10 mouse cellular contexts compared by ENCODE assay signal in genomic region chr2:5161002-5161745, GRCm38 (mm10). TPM values are rescaled to one million over a fixed set of nuclear protein-coding genes. Genes with fewer than 3 reads are reported as not detected.
DNase-seq lines count a peak whose midpoint lies in the region; ATAC-seq and TF ChIP-seq lines count a peak whose summit lies in the region.
"Had no signal": no experiment of that assay in that cellular context is flagged by ENCODE, and none has a peak within 500 bp of the region (broad histone marks: within the 10 kb centered on the region; RNA-seq: fewer than 3 reads in every experiment).

No protein-coding gene starts in this region.

- ATAC-seq in liver, embryonic 14.5 days (ENCODE audit: insufficient read depth), result no peak

- no peaks in the 10 kb centered on the region for H3K4me1 ChIP-seq in lung, adult 2 months (ENCODE audit: control insufficient read depth, insufficient read depth, low read length)
- H3K4me1 ChIP-seq in liver, embryonic 14.5 days (replicated peaks; ENCODE audit: control insufficient read depth in 2 of 2, insufficient read depth in 2 of 2, low read length in 1 of 2), result peaks cover 0 to 6% of the 10 kb centered on the region in 2 experiments; a peak in 3 of 4 replicates

- WGBS in lung, adult 2 months, result 67% methylated on average over 11 of the region's 11 CpGs
- 56% methylated on average over 11 of the region's 11 CpGs for WGBS in liver, embryonic 14.5 days (ENCODE audit: insufficient replicate concordance)

- H3K4me2 ChIP-seq in liver, embryonic 14.5 days (ENCODE audit: low read depth), result no peak overlapping the region
- H3K4me2 ChIP-seq: heart, embryonic 15.5 days had no signal

- H3K27ac ChIP-seq in liver, embryonic 14.5 days, result no peak overlapping the region
- H3K27ac ChIP-seq: heart, embryonic 15.5 days had no signal

- DNase-seq in cerebellum, postnatal 10 days, result peak; percentile 25 to 32
- DNase-seq in cerebellum, adult 18-20 months, result no peak
- DNase-seq in lung, adult 2 months, result no peak
- no peak for DNase-seq in lung, postnatal 10 days
- peak; percentile 65 for DNase-seq in ZHBTc4 (ENCODE audit: low read depth, low spot score)
- DNase-seq in liver, embryonic 14.5 days (ENCODE audit: low read depth in 3 of 3, low spot score in 3 of 3), result no peak
- DNase-seq in layer of hippocampus, postnatal 36 days, result no peak
- DNase-seq in right cerebral cortex, postnatal 25 days, result no peak

- TF ChIP-seq CTCF in lung, adult 2 months (IDR thresholded peaks at IDR 0.05; ENCODE audit: insufficient read depth, low read length), result peak; percentile 31; the same call in 1 of the 2 replicates
- TF ChIP-seq CTCF in liver, embryonic 14.5 days (IDR thresholded peaks at IDR 0.05; ENCODE audit: low read depth), result peak; percentile 70

- no peaks in the 10 kb centered on the region for H3K27me3 ChIP-seq in liver, embryonic 14.5 days (ENCODE audit: control insufficient read depth, insufficient read depth, low read length)
- H3K27me3 ChIP-seq: heart, embryonic 15.5 days had no signal

- no peaks in the 10 kb centered on the region for H3K9me3 ChIP-seq in liver, embryonic 14.5 days (ENCODE audit: control insufficient read depth, low read length)
- H3K9me3 ChIP-seq: heart, embryonic 15.5 days had no signal

- no peak overlapping the region for H3K4me3 ChIP-seq in lung, adult 2 months (replicated peaks; ENCODE audit: extremely low read depth, low read depth, low read length)
- no peak overlapping the region for H3K4me3 ChIP-seq in liver, embryonic 14.5 days (ENCODE audit: insufficient read depth in 1 of 2, low read depth in 2 of 2, low read length in 2 of 2)
- H3K4me3 ChIP-seq: erythroblast, embryonic 14.5 days; heart, embryonic 15.5 days had no signal

- H3K36me3 ChIP-seq in liver, embryonic 14.5 days (replicated peaks; ENCODE audit: control insufficient read depth, insufficient read depth, low read depth), result no peaks in the 10 kb centered on the region
- H3K36me3 ChIP-seq: heart, embryonic 15.5 days had no signal

- no peak for TF ChIP-seq POLR2A in lung, adult 2 months (IDR thresholded peaks at IDR 0.05; ENCODE audit: borderline replicate concordance, extremely low read depth, low read depth, low read length)

- no peak overlapping the region for H3K9ac ChIP-seq in liver, embryonic 14.5 days (replicated peaks)
- H3K9ac ChIP-seq: heart, embryonic 15.5 days had no signal

- TF ChIP-seq EP300 in liver, embryonic 14.5 days (IDR thresholded peaks at IDR 0.05; ENCODE audit: low read depth), result no peak

RNA-seq across cellular contexts. Expression of gene Ccdc3, which starts 23.6 kb away (rescaled TPM):
- 3.0 and 5.8 TPM in 2 replicates for polyA plus RNA-seq in lung, adult 2 months (2012; rRNA removed)
- 2.2 and 2.7 TPM in 2 replicates for polyA plus RNA-seq in liver, embryonic 14.5 days (2012; rRNA removed)
- 2.7 and 3.0 TPM in 2 replicates for polyA plus RNA-seq in liver, embryonic 14.5 days (2014; fragmentation: Nextera tagmentation; extraction: Ambion mirVana)
- total RNA-seq in layer of hippocampus, postnatal 36 days (2021), result 10 to 100 TPM; 10.5 to 13.7 TPM

Comparison
In these comparisons a context has a peak if more than half of its experiments do, and no peak if none do; other contexts are left out.
1. DNase-seq: peak in cerebellum, postnatal 10 days (2 of 2) and ZHBTc4 (single experiment); none in cerebellum, adult 18-20 months (0 of 2), lung, adult 2 months (single experiment), lung, postnatal 10 days (single experiment), liver, embryonic 14.5 days (0 of 3), layer of hippocampus, postnatal 36 days (0 of 2) and right cerebral cortex, postnatal 25 days (single experiment).